ENCODE assay signal across 9 mouse cellular contexts in genomic region chr15:84987020-84987815, GRCm38 (mm10). TPM values are rescaled to one million over a fixed set of nuclear protein-coding genes. Genes with fewer than 3 reads are reported as not detected.
DNase-seq lines count a peak whose midpoint lies in the region; ATAC-seq and TF ChIP-seq lines count a peak whose summit lies in the region.
"Had no signal": no experiment of that assay in that cellular context is flagged by ENCODE, and none has a peak within 500 bp of the region (broad histone marks: within the 10 kb centered on the region; RNA-seq: fewer than 3 reads in every experiment).

No protein-coding gene starts in this region.

- H3K9me3 ChIP-seq in forebrain, postnatal 0 days (ENCODE audit: low read length) = no peaks in the 10 kb centered on the region
- H3K9me3 ChIP-seq in kidney, embryonic 16.5 days (ENCODE audit: low read length) = no peaks in the 10 kb centered on the region
- no peaks in the 10 kb centered on the region for H3K9me3 ChIP-seq in stomach, embryonic 16.5 days (replicated peaks; ENCODE audit: control insufficient read depth, low read length)

- no peak for TF ChIP-seq CTCF in brain, embryonic 14.5 days (IDR thresholded peaks at IDR 0.05; ENCODE audit: borderline replicate concordance, extremely low read depth, insufficient read depth, insufficient read length)
- no peak; the same call in 1 of the 2 replicates for TF ChIP-seq CTCF in forebrain, postnatal 0 days (IDR thresholded peaks at IDR 0.05; ENCODE audit: low read depth)

- peak overlapping the region; percentile 84 for H3K4me2 ChIP-seq in forebrain, postnatal 0 days (ENCODE audit: low read depth)
- H3K4me2 ChIP-seq in kidney, embryonic 16.5 days (replicated peaks; ENCODE audit: low read depth, low read length) = peak overlapping the region; percentile 77
- H3K4me2 ChIP-seq in stomach, embryonic 16.5 days (ENCODE audit: low read depth, low read length) = peak overlapping the region; percentile 81

- no peaks in the 10 kb centered on the region for H3K27me3 ChIP-seq in forebrain, postnatal 0 days (ENCODE audit: insufficient read depth, low read length)
- no peaks in the 10 kb centered on the region for H3K27me3 ChIP-seq in kidney, embryonic 16.5 days (ENCODE audit: insufficient read depth, low read length)
- no peaks in the 10 kb centered on the region for H3K27me3 ChIP-seq in stomach, embryonic 16.5 days (ENCODE audit: control insufficient read depth, insufficient read depth, low read length)

- DNase-seq in adrenal gland, postnatal 10 days = peak; percentile 65
- no peak for DNase-seq in adrenal gland, adult 18-20 months (ENCODE audit: low spot score in 2 of 2)
- peak; percentile 70 for DNase-seq in 3134 (ENCODE audit: extremely low read depth, insufficient read length, low spot score)
- peak; percentile 60 for DNase-seq in brain, embryonic 14.5 days (ENCODE audit: low read depth)
- DNase-seq in forebrain, postnatal 0 days = peak; percentile 62

- H3K4me3 ChIP-seq in forebrain, postnatal 0 days (ENCODE audit: low read depth, low read length) = peak overlapping the region; percentile 87
- peak overlapping the region; percentile 75 for H3K4me3 ChIP-seq in kidney, embryonic 16.5 days (ENCODE audit: low read length)
- H3K4me3 ChIP-seq in stomach, embryonic 16.5 days (replicated peaks; ENCODE audit: low read length) = peak overlapping the region; percentile 81

- ATAC-seq in forebrain, postnatal 0 days = peak; percentile 46
- peak; percentile 70 for ATAC-seq in kidney, embryonic 16.5 days (ENCODE audit: low FRiP score, low TSS enrichment)
- peak; percentile 44; the same call in 1 of the 2 replicates for ATAC-seq in megakaryocyte-erythroid progenitor cell, adult 5-6 weeks (replicated peaks; ENCODE audit: low FRiP score, low TSS enrichment, poor library complexity, severe bottlenecking)
- peak; percentile 34 for ATAC-seq in stomach, embryonic 16.5 days (ENCODE audit: insufficient read depth, low FRiP score)

- peaks cover 30% of the 10 kb centered on the region for H3K4me1 ChIP-seq in forebrain, postnatal 0 days (ENCODE audit: insufficient read depth)
- H3K4me1 ChIP-seq in kidney, embryonic 16.5 days (ENCODE audit: insufficient read depth, low read length) = peaks cover 19% of the 10 kb centered on the region
- H3K4me1 ChIP-seq in stomach, embryonic 16.5 days (ENCODE audit: control insufficient read depth, insufficient read depth, low read length) = peaks cover 19% of the 10 kb centered on the region

- no peak for TF ChIP-seq POLR2A in brain, embryonic 14.5 days (IDR thresholded peaks at IDR 0.05; ENCODE audit: borderline replicate concordance, extremely low read depth, insufficient read depth, insufficient read length, poor library complexity, severe bottlenecking)

- WGBS in forebrain, postnatal 0 days = under 1% methylated on average over 52 of the region's 53 CpGs
- under 1% methylated on average over 53 of the region's 53 CpGs for WGBS in kidney, embryonic 16.5 days
- under 1% methylated on average over 52 of the region's 53 CpGs for WGBS in stomach, embryonic 16.5 days

- H3K36me3 ChIP-seq in forebrain, postnatal 0 days (ENCODE audit: insufficient read depth) = no peaks in the 10 kb centered on the region
- H3K36me3 ChIP-seq in kidney, embryonic 16.5 days (ENCODE audit: insufficient read depth, low read length) = no peaks in the 10 kb centered on the region
- no peaks in the 10 kb centered on the region for H3K36me3 ChIP-seq in stomach, embryonic 16.5 days (ENCODE audit: control insufficient read depth, insufficient read depth, low read length)

- peak overlapping the region; percentile 88 for H3K27ac ChIP-seq in forebrain, postnatal 0 days (ENCODE audit: low read depth, low read length)
- H3K27ac ChIP-seq in kidney, embryonic 16.5 days (ENCODE audit: low read length) = peak overlapping the region; percentile 32; the same call in 1 of the 2 replicates
- peak overlapping the region; percentile 69 for H3K27ac ChIP-seq in stomach, embryonic 16.5 days (ENCODE audit: low read length)

- peak overlapping the region; percentile 91 for H3K9ac ChIP-seq in forebrain, postnatal 0 days
- peak overlapping the region; percentile 88 for H3K9ac ChIP-seq in kidney, embryonic 16.5 days (replicated peaks; ENCODE audit: low read length)
- H3K9ac ChIP-seq in stomach, embryonic 16.5 days (ENCODE audit: low read length) = peak overlapping the region; percentile 93

RNA-seq across cellular contexts. Expression of gene 5031439G07Rik, which starts 1.1 kb away (rescaled TPM):
- total RNA-seq in adrenal gland, postnatal 10 days (2021) = 10 to 100 TPM; 38.6 to 47.8 TPM
- 10 to 100 TPM; 38.8 to 53.7 TPM for total RNA-seq in adrenal gland, adult 18-20 months (2021)
- 39.4 and 69.9 TPM in 2 replicates for polyA plus RNA-seq in brain, embryonic 14.5 days (2012; rRNA removed)
- total RNA-seq in forebrain, postnatal 0 days (2014; rRNA removed) = 99.6 and 112 TPM in 2 replicates
- 27.4 and 28.9 TPM in 2 replicates for polyA plus RNA-seq in forebrain, postnatal 0 days (2015; fragmentation: Nextera tagmentation; extraction: Ambion mirVana)
- 7.1 and 7.2 TPM in 2 replicates for polyA plus RNA-seq in kidney, embryonic 16.5 days (2015; fragmentation: Nextera tagmentation; extraction: Ambion mirVana)
- 3.5 and 3.6 TPM in 2 replicates for total RNA-seq in megakaryocyte-erythroid progenitor cell, adult 5-6 weeks (2014; fragmentation: Nextera tagmentation)
- total RNA-seq in megakaryocyte-erythroid progenitor cell, adult 5-6 weeks (2017) = 2.2 and 4.0 TPM in 2 replicates
- 7.0 and 7.7 TPM in 2 replicates for polyA plus RNA-seq in stomach, embryonic 16.5 days (2015; fragmentation: Nextera tagmentation; extraction: Ambion mirVana)

RNA-seq across cellular contexts. Expression of gene Upk3a, which starts 29.7 kb away (rescaled TPM):
- total RNA-seq in adrenal gland, postnatal 10 days (2021) = not detected
- not detected for total RNA-seq in adrenal gland, adult 18-20 months (2021)
- 0.28 and 0.53 TPM in 2 replicates for polyA plus RNA-seq in brain, embryonic 14.5 days (2012; rRNA removed)
- total RNA-seq in forebrain, postnatal 0 days (2014; rRNA removed) = 1.1 and 2.2 TPM in 2 replicates
- polyA plus RNA-seq in forebrain, postnatal 0 days (2015; fragmentation: Nextera tagmentation; extraction: Ambion mirVana) = 1.3 and 1.4 TPM in 2 replicates
- 65.9 and 74.8 TPM in 2 replicates for polyA plus RNA-seq in kidney, embryonic 16.5 days (2015; fragmentation: Nextera tagmentation; extraction: Ambion mirVana)
- total RNA-seq in megakaryocyte-erythroid progenitor cell, adult 5-6 weeks (2014; fragmentation: Nextera tagmentation) = not detected in 2 replicates
- total RNA-seq in megakaryocyte-erythroid progenitor cell, adult 5-6 weeks (2017) = not detected in 2 replicates
- polyA plus RNA-seq in stomach, embryonic 16.5 days (2015; fragmentation: Nextera tagmentation; extraction: Ambion mirVana) = 4.4 and 10.6 TPM in 2 replicates
- total RNA-seq: left cerebral cortex, postnatal 14 days had no signal

RNA-seq across cellular contexts. Expression of gene Fam118a, which starts 41.5 kb away (rescaled TPM):
- 10 to 100 TPM; 14.6 to 15.5 TPM for total RNA-seq in adrenal gland, postnatal 10 days (2021)
- total RNA-seq in adrenal gland, adult 18-20 months (2021) = 1 to 10 TPM; 8.2 to 9.8 TPM
- polyA plus RNA-seq in brain, embryonic 14.5 days (2012; rRNA removed) = 14.3 and 15.9 TPM in 2 replicates
- 27.9 and 32.8 TPM in 2 replicates for total RNA-seq in forebrain, postnatal 0 days (2014; rRNA removed)
- 27.2 and 30.6 TPM in 2 replicates for polyA plus RNA-seq in forebrain, postnatal 0 days (2015; fragmentation: Nextera tagmentation; extraction: Ambion mirVana)
- polyA plus RNA-seq in kidney, embryonic 16.5 days (2015; fragmentation: Nextera tagmentation; extraction: Ambion mirVana) = 23.3 and 23.9 TPM in 2 replicates
- 9.3 and 9.6 TPM in 2 replicates for total RNA-seq in megakaryocyte-erythroid progenitor cell, adult 5-6 weeks (2014; fragmentation: Nextera tagmentation)
- 5.7 and 8.9 TPM in 2 replicates for total RNA-seq in megakaryocyte-erythroid progenitor cell, adult 5-6 weeks (2017)
- polyA plus RNA-seq in stomach, embryonic 16.5 days (2015; fragmentation: Nextera tagmentation; extraction: Ambion mirVana) = 29.0 and 30.6 TPM in 2 replicates

Comparison
In these comparisons a context has a peak if more than half of its experiments do, and no peak if none do; other contexts are left out.
1. DNase-seq: peak in adrenal gland, postnatal 10 days (single experiment), 3134 (single experiment), brain, embryonic 14.5 days (single experiment) and forebrain, postnatal 0 days (single experiment); none in adrenal gland, adult 18-20 months (0 of 2).
2. H3K27ac ChIP-seq: peak in every context shown above with its lines; median percentile 88 in forebrain, postnatal 0 days; 69 in stomach, embryonic 16.5 days; 32 in kidney, embryonic 16.5 days.
3. RNA of gene 5031439G07Rik, which starts 1.1 kb away (total RNA-seq): 99.6 to 112 TPM in forebrain, postnatal 0 days, 38.8 to 53.7 TPM in adrenal gland, adult 18-20 months and 38.6 to 47.8 TPM in adrenal gland, postnatal 10 days; 2.2 to 4.0 TPM in megakaryocyte-erythroid progenitor cell, adult 5-6 weeks; every median in the first group is over 4 times any median in the second.
4. Peak in every context shown above with its lines, with median percentiles within 50 percentile points of each other: ATAC-seq, H3K4me2 ChIP-seq, H3K4me3 ChIP-seq and H3K9ac ChIP-seq.